Mouse (Mus musculus) heart, embryonic 11.5 days (tissue): ENCODE data around the gene Hmces. TPM values are rescaled to one million over a fixed set of nuclear protein-coding genes. Genes with fewer than 3 reads are reported as not detected.
A peak's percentile ranks its signal among the peaks of the same experiment; 100 is the strongest.

ENCODE experiments used
- ATAC-seq: fragments of 200-750 bp; cut with Nextera tagmentation; replicated peaks from 2 replicates; pipeline ENCODE4 v1.8.0; 2017; ENCODE audit warnings: moderate library complexity; ENCODE audit not compliant: insufficient number of reproducible peaks, low FRiP score, low TSS enrichment
- H3K27ac ChIP-seq: fragments of 300-500 bp; sonication (generic); 2 replicates; pipeline ENCODE4 v1.5.1; 2014; ENCODE audit warnings: mild to moderate bottlenecking, low read depth, low read length
- H3K27me3 ChIP-seq: fragments of 300-500 bp; sonication (generic); 2 replicates; pipeline ENCODE4 v1.6.1; 2014; ENCODE audit warnings: mild to moderate bottlenecking, low read length, mixed read lengths; ENCODE audit not compliant: control insufficient read depth, insufficient read depth
- H3K36me3 ChIP-seq: fragments of 300-500 bp; sonication (generic); 2 replicates; pipeline ENCODE4 v1.6.1; 2014; ENCODE audit warnings: mild to moderate bottlenecking, low read length, moderate library complexity, mixed read lengths; ENCODE audit not compliant: control insufficient read depth, insufficient read depth
- H3K4me1 ChIP-seq: fragments of 300-500 bp; sonication (generic); 2 replicates; pipeline ENCODE4 v1.6.1; 2014; ENCODE audit warnings: low read length; ENCODE audit not compliant: control insufficient read depth, insufficient read depth
- H3K4me2 ChIP-seq: fragments of 300-500 bp; sonication (generic); 2 replicates; pipeline ENCODE4 v1.6.1; 2014; ENCODE audit warnings: mild to moderate bottlenecking, moderate library complexity
- H3K4me3 ChIP-seq: fragments of 300-500 bp; sonication (generic); 2 replicates; pipeline ENCODE4 v1.5.1; 2014; ENCODE audit warnings: low read depth, low read length
- H3K9ac ChIP-seq: fragments of 300-500 bp; sonication (generic); 2 replicates; pipeline ENCODE4 v1.6.1; 2014; ENCODE audit warnings: mild to moderate bottlenecking, low read depth, low read length, moderate library complexity
- H3K9me3 ChIP-seq: fragments of 300-500 bp; sonication (generic); replicated peaks from 2 replicates; pipeline ENCODE4 v1.6.1; 2016; ENCODE audit warnings: low read length; ENCODE audit not compliant: control insufficient read depth
- WGBS: fragments of 180-500 bp; shearing (Covaris S2); extraction: QIAGEN DNeasy Blood & Tissue Kit; methylation state at CpG from one replicate; pipeline ENCODE4 v1.1.7; 2014; ENCODE audit not compliant: insufficient replicate concordance; 5-methylcytosine and 5-hydroxymethylcytosine counted together
- polyA plus RNA-seq: library from polyadenylated mRNA; unstranded; fragments of >200 nt; fragmentation: Nextera tagmentation; extraction: Ambion mirVana; gene quantifications from 2 replicates; pipeline ENCODE4 v1.2.1, GENCODE M21; 2014

The Hmces gene
- polyA plus RNA-seq = 28.5 and 28.7 TPM in 2 replicates

- peak within 1 kb of the TSS; percentile 93 for H3K4me2 ChIP-seq
- H3K9ac ChIP-seq = peak within 1 kb of the TSS; percentile 92
- H3K27ac ChIP-seq = peak within 1 kb of the TSS; percentile 70
- H3K36me3 ChIP-seq = peaks cover 20% of the 10 kb centered on the region
- H3K4me3 ChIP-seq = peak within 1 kb of the TSS; percentile 82
- peaks cover 7% of the 10 kb centered on the region; the same call in 1 of the 2 replicates for H3K4me1 ChIP-seq
- H3K27me3 ChIP-seq = no peaks in the 10 kb centered on the region
- H3K9me3 ChIP-seq = no peaks in the 10 kb centered on the region
- 1% methylated on average over 52 of the region's 62 CpGs for WGBS
- ATAC-seq = peak; percentile 90
These were observed at the start of gene Hmces for GRCm38 (mm10) chr6:87913661-87914325. TSS of gene Hmces (plus strand) at chr6:87913935.

GRCm38 (mm10) chr6:87866211-87866610 is 47.5 kb upstream of the Hmces start:
- Histone ChIP-seq H3K9me3 (no peaks in the 10 kb centered on the region), H3K4me2 (no peak overlapping the region), H3K4me3 (no peak overlapping the region), H3K9ac (no peak overlapping the region), H3K4me1 (no peaks in the 10 kb centered on the region), H3K27ac (no peak overlapping the region), H3K36me3 (no peaks in the 10 kb centered on the region), H3K27me3 (no peaks in the 10 kb centered on the region)
- ATAC-seq = no peak
- 76% methylated on average over 6 of the region's 6 CpGs for WGBS

GRCm38 (mm10) chr6:87867256-87867655 is 46.5 kb upstream of the Hmces start:
- 63% methylated on average over 2 of the region's 2 CpGs for WGBS
- H3K4me2 ChIP-seq = no peak overlapping the region

DNA sequence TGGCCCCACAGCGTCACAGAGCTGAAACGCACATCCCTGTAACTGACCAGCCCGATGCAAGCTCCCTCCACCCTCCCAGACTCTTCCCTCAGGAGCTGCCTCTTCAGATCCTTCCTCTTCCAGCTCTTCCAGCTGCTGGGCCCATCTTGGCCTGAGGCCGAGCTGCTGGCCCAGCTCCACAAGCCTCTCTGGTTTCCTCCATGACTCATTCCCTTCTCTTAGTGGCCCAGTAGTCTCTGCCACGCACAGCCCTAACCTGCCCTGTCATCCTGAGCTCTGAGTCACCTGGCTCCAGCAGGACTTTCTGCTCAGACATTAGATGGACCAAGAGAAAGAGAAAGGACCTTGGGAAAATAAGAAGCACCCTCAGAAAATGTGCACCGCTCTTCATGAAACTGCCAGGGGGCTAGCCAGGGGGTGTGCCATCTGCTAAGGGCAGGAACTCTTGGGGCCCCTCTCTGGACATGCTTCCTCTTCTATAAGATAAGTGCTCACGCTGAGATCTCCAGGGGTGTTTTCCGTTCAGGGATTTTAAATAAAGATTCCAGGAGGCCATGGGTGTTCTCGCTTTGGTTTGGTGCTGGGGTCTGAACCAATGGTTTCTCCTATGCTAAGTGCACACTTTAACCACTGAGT is 44.7 kb upstream of the Hmces start:
- Histone ChIP-seq H3K4me2 (peak overlapping the region; percentile 2; the same call in 1 of the 2 replicates), H3K27ac (0 out of 2 replicates have a peak overlapping the region, but pooled peaks have one; percentile 24), H3K4me3 (no peak overlapping the region), H3K9ac (no peak overlapping the region), H3K36me3 (no peaks in the 10 kb centered on the region), H3K27me3 (no peaks in the 10 kb centered on the region), H3K4me1 (no peaks in the 10 kb centered on the region), H3K9me3 (no peaks in the 10 kb centered on the region)
- peak; percentile 65; the same call in 1 of the 2 replicates for ATAC-seq
- 57% methylated on average over 9 of the region's 9 CpGs for WGBS

More at GRCm38 (mm10) chr6:87867256-87867655, 46.5 kb upstream of the Hmces start:
- no peak overlapping the region for H3K4me3 ChIP-seq
- no peaks in the 10 kb centered on the region for H3K4me1 ChIP-seq
- no peaks in the 10 kb centered on the region for H3K36me3 ChIP-seq
- no peak for ATAC-seq
- no peaks in the 10 kb centered on the region for H3K27me3 ChIP-seq
- H3K9ac ChIP-seq = no peak overlapping the region
- H3K9me3 ChIP-seq = no peaks in the 10 kb centered on the region
- H3K27ac ChIP-seq = no peak overlapping the region

DNA sequence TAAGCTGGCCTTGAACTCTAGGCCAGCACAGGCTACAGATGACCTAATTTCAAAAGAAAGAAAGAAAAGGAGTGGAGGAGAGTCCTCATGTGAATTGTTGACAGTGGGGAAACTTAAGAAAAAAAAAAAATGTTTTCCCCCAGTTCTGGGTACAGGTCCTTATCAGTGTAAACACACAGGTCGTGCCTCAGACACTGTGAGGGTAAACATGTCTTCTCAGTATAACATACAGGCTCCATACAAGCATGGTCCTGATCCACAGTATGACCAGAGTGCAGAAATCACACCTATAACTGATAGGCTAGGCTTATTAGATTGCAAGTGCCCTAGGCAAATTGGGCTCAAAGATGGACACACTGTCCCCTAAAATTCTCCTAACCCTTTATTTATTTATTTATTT is 43.3 kb upstream of the Hmces start:
- Histone ChIP-seq H3K4me2 (no peak overlapping the region), H3K9me3 (no peaks in the 10 kb centered on the region), H3K9ac (no peak overlapping the region), H3K4me3 (no peak overlapping the region), H3K36me3 (no peaks in the 10 kb centered on the region), H3K4me1 (no peaks in the 10 kb centered on the region), H3K27me3 (no peaks in the 10 kb centered on the region), H3K27ac (no peak overlapping the region)
- 32% methylated on average over 1 of the region's 1 CpGs for WGBS
- ATAC-seq = no peak

- H3K4me3 ChIP-seq = no peak overlapping the region
- WGBS = 81% methylated on average over 7 of the region's 7 CpGs
- no peak overlapping the region for H3K4me2 ChIP-seq
- H3K36me3 ChIP-seq = no peaks in the 10 kb centered on the region
- no peak overlapping the region for H3K27ac ChIP-seq
- H3K27me3 ChIP-seq = no peaks in the 10 kb centered on the region
- no peaks in the 10 kb centered on the region for H3K4me1 ChIP-seq
- no peaks in the 10 kb centered on the region for H3K9me3 ChIP-seq
- no peak for ATAC-seq
- no peak overlapping the region for H3K9ac ChIP-seq
These were observed 42.5 kb upstream of the Hmces start for GRCm38 (mm10) chr6:87871240-87871639.

- no peak overlapping the region for H3K9ac ChIP-seq
- H3K4me1 ChIP-seq = no peaks in the 10 kb centered on the region
- 26% methylated on average over 1 of the region's 1 CpGs for WGBS
- H3K27me3 ChIP-seq = no peaks in the 10 kb centered on the region
- no peaks in the 10 kb centered on the region for H3K9me3 ChIP-seq
- no peaks in the 10 kb centered on the region for H3K36me3 ChIP-seq
- H3K4me2 ChIP-seq = no peak overlapping the region
- no peak overlapping the region for H3K27ac ChIP-seq
- ATAC-seq = no peak
- H3K4me3 ChIP-seq = no peak overlapping the region
These were observed 40.6 kb upstream of the Hmces start for GRCm38 (mm10) chr6:87873104-87873503.

GRCm38 (mm10) chr6:87873963-87874362 is 39.8 kb upstream of the Hmces start:
- Histone ChIP-seq H3K9me3 (no peaks in the 10 kb centered on the region), H3K27ac (no peak overlapping the region), H3K9ac (no peak overlapping the region), H3K4me2 (no peak overlapping the region), H3K36me3 (no peaks in the 10 kb centered on the region), H3K4me3 (no peak overlapping the region), H3K27me3 (no peaks in the 10 kb centered on the region), H3K4me1 (no peaks in the 10 kb centered on the region)
- no peak for ATAC-seq
- WGBS = 83% methylated on average over 2 of the region's 2 CpGs
